In the genomic region with DNA sequence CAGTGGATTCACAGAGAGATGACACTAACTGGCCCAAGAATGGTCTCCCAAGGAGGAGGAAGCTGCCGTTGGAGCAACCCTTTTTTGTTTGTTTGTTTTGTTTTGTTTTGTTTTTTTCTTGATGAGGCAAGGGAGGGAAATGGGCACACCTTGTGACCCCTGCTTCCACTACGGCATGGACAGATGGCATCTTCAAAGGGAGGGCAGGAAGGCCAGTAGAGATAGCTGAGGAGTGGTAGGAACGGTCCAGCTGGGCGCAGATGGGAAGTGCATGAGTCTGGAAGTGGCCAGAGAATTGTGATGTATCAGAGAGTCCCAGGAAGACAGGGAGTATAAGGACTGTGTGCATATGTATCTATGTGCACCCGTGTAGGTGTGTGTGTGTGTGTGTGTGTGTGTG, we compare ENCODE assay signal across 12 mouse cellular contexts.
A peak's percentile ranks its signal among the peaks of the same experiment; 100 is the strongest.
DNase-seq lines count a peak whose midpoint lies in the region.
"Had no signal": no experiment of that assay in that cellular context is flagged by ENCODE, and none has a peak within 500 bp of the region (broad histone marks: within the 10 kb centered on the region; RNA-seq: fewer than 3 reads in every experiment).

No protein-coding gene starts in this region.

- DNase-seq in cerebellum, postnatal 10 days = peak; percentile 71 to 82
- DNase-seq in cerebellum, postnatal 36 days = no peak
- DNase-seq in cerebellum, postnatal 25 days = peak; percentile 36 to 44
- DNase-seq in cerebellum, adult 11-12 months = no peak
- peak; percentile 4 for DNase-seq in CD4-positive helper T cell, adult 2 months (ENCODE audit: low read depth, low spot score)
- DNase-seq: adrenal gland, adult 2 months; adrenal gland, postnatal 10 days; adrenal gland, postnatal 25 days; B cell, adult 2 months; cerebellum, adult 18-20 months; cerebellum, adult 8-10 months; forebrain, postnatal 0 days had no signal

Comparison
In these comparisons a context has a peak if more than half of its experiments do, and no peak if none do; other contexts are left out.
1. DNase-seq: peak in cerebellum, postnatal 10 days (2 of 2), cerebellum, postnatal 25 days (2 of 2) and CD4-positive helper T cell, adult 2 months (single experiment); none in cerebellum, postnatal 36 days (0 of 2) and cerebellum, adult 11-12 months (single experiment).